Mouse (Mus musculus) bone marrow, adult 2 months (tissue): ENCODE data around the gene Gm45783. TPM values are rescaled to one million over a fixed set of nuclear protein-coding genes. Genes with fewer than 3 reads are reported as not detected.
"Not testable (repeated sequence)": the region's sequence is repeated elsewhere in the genome, so short reads cannot be mapped to it uniquely, and the experiment has no call there.

Experiments used
- H3K27ac ChIP-seq: fragments of 200-500 bp; 2 replicates; pipeline ENCODE4 v1.5.1; 2012; ENCODE audit warnings: low read depth, mild to moderate bottlenecking, control low read depth, inconsistent platforms, low read length; ENCODE audit not compliant: control insufficient read depth, poor library complexity, insufficient read depth
- H3K4me1 ChIP-seq: fragments of 200-500 bp; 2 replicates; pipeline ENCODE4 v1.6.1; 2011; ENCODE audit warnings: low read length; ENCODE audit not compliant: control insufficient read depth, insufficient read depth
- H3K4me3 ChIP-seq: fragments of 200-500 bp; replicated peaks from 2 replicates; pipeline ENCODE3; 2011; ENCODE audit warnings: mild to moderate bottlenecking, low read depth, low read length, control low read depth; ENCODE audit not compliant: control insufficient read depth
- CTCF ChIP-seq: fragments of 200-500 bp; IDR thresholded peaks from 2 replicates; pipeline ENCODE4 v1.5.1; 2011; ENCODE audit warnings: low read length, control low read depth; ENCODE audit not compliant: control insufficient read depth, insufficient read depth
- POLR2A ChIP-seq: fragments of 200-500 bp; IDR thresholded peaks from 2 replicates; pipeline ENCODE4 v1.6.1; 2011; ENCODE audit warnings: low read depth, mild to moderate bottlenecking, control low read depth, low read length, borderline replicate concordance; ENCODE audit not compliant: control insufficient read depth
- WGBS: fragments of 180-500 bp; shearing (Covaris S2); methylation state at CpG from one replicate; pipeline ENCODE4 v1.1.7; 2018; 5-methylcytosine and 5-hydroxymethylcytosine counted together
- polyA plus RNA-seq: library from polyadenylated mRNA; stranded (reverse); fragments of >200 nt; gene quantifications from 2 replicates; pipeline ENCODE4 v1.2.4, GENCODE M21; 2011; ENCODE audit warnings: low replicate concordance; ENCODE audit not compliant: missing spikeins, insufficient read depth, insufficient read length

The Gm45783 gene
- polyA plus RNA-seq = not detected in 2 replicates

GRCm38 (mm10) chr7:7374431-7374830 is at the start of gene Gm45783:
TSS of gene Gm45783 (minus strand) at chr7:7374573.
- not testable (repeated sequence) for H3K4me3 ChIP-seq, H3K4me1 ChIP-seq, H3K27ac ChIP-seq
- 45% methylated on average over 12 of the region's 12 CpGs for WGBS

- H3K4me1 ChIP-seq, H3K27ac ChIP-seq, H3K4me3 ChIP-seq: not testable (repeated sequence)
These were observed 25.2 kb upstream of the Gm45783 start, which contains the start of gene Vmn2r31 for GRCm38 (mm10) chr7:7399603-7400002. TSS of gene Vmn2r31 (minus strand) at chr7:7399703.

DNA sequence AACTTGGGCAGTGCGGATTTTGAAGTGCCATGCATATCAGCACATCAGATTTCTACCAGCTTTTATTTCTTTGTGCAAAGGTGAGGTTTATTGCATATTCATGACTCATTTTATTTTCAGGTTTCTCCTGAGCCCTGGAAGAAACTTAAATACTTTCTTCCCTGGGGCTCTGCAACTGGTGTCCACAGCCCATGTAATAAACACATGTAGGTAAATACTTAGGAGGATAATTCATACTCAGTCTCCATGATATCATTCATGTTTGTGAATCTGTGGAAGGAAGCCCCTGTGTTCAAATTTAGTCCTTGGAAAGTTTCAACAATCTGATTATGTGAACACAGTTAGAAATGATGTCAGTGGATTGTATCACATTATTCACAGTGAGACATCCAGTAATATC is 36.9 kb downstream of the Gm45783 start, which contains the start of gene Vmn2r30:
Gene Vmn2r30 (minus strand): TSS at position 101 of the 400 bp plus-strand sequence.
- WGBS = 63% methylated on average over 1 of the region's 1 CpGs
- H3K4me3 ChIP-seq, H3K4me1 ChIP-seq, H3K27ac ChIP-seq: not testable (repeated sequence)

- no peak overlapping the region for H3K4me3 ChIP-seq
- H3K4me1 ChIP-seq = peaks cover 3% of the 10 kb centered on the region
- TF ChIP-seq CTCF (peak; percentile 55), POLR2A (no peak)
- no peak overlapping the region for H3K27ac ChIP-seq
- WGBS = 63% methylated on average over 16 of the region's 16 CpGs
These were observed 78.8 kb downstream of the Gm45783 start for GRCm38 (mm10) chr7:7295595-7295994.

Other genes with a start within 250 kb of the Gm45783 start
- gene Zfp773, start 237.8 kb downstream of the Gm45783 start, polyA plus RNA-seq = 1.9 and 4.6 TPM in 2 replicates
- gene Zfp418, start 203.2 kb downstream of the Gm45783 start, polyA plus RNA-seq = not detected in 2 replicates
- 0.57 and 1.8 TPM in 2 replicates for gene Zfp772, start 164.6 kb downstream of the Gm45783 start, polyA plus RNA-seq
- gene Vmn2r29, start 127.2 kb downstream of the Gm45783 start, polyA plus RNA-seq = not detected in 2 replicates
- 0.88 and 2.4 TPM in 2 replicates for gene Gm45844, start 96.3 kb downstream of the Gm45783 start, polyA plus RNA-seq
- 11.2 and 19.1 TPM in 2 replicates for gene Clcn4, start 73.7 kb downstream of the Gm45783 start, polyA plus RNA-seq
- gene Vmn2r30, start 37.0 kb downstream of the Gm45783 start, polyA plus RNA-seq = not detected in 2 replicates
- gene Vmn2r31, start 25.1 kb upstream of the Gm45783 start, polyA plus RNA-seq = 0.14 and 0.70 TPM in 2 replicates
- not detected in 2 replicates for gene Vmn2r32, start 105.4 kb upstream of the Gm45783 start, polyA plus RNA-seq
- not detected in 2 replicates for gene Vmn2r33, start 192.2 kb upstream of the Gm45783 start, polyA plus RNA-seq